Mouse (Mus musculus) neural tube, embryonic 14.5 days (tissue): ENCODE data around the gene Foxo4. TPM values are rescaled to one million over a fixed set of nuclear protein-coding genes. Genes with fewer than 3 reads are reported as not detected.

ENCODE experiments used
- ATAC-seq: fragments of 200-750 bp; cut with Nextera tagmentation; 2 replicates; pipeline ENCODE4 v1.8.0; 2017; ENCODE audit warnings: low read depth, mild to moderate bottlenecking, moderate TSS enrichment, moderate library complexity
- H3K27ac ChIP-seq: fragments of 300-500 bp; sonication (generic); 2 replicates; pipeline ENCODE4 v1.5.1; 2014; ENCODE audit warnings: low read depth, mild to moderate bottlenecking, control low read depth, low read length, moderate library complexity, mixed read lengths
- H3K27me3 ChIP-seq: fragments of 300-500 bp; sonication (generic); 2 replicates; pipeline ENCODE4 v1.6.1; 2014; ENCODE audit warnings: low read length; ENCODE audit not compliant: control insufficient read depth, insufficient read depth
- H3K36me3 ChIP-seq: fragments of 300-500 bp; sonication (generic); 2 replicates; pipeline ENCODE4 v1.6.1; 2014; ENCODE audit warnings: low read length, mixed read lengths; ENCODE audit not compliant: control insufficient read depth, insufficient read depth
- H3K4me1 ChIP-seq: fragments of 300-500 bp; sonication (generic); 2 replicates; pipeline ENCODE4 v1.6.1; 2014; ENCODE audit warnings: low read length; ENCODE audit not compliant: control insufficient read depth, insufficient read depth
- H3K4me2 ChIP-seq: fragments of 300-500 bp; sonication (generic); 2 replicates; pipeline ENCODE4 v1.6.1; 2014; ENCODE audit warnings: mild to moderate bottlenecking, low read depth, low read length, control low read depth
- H3K4me3 ChIP-seq: fragments of 300-500 bp; sonication (generic); 2 replicates; pipeline ENCODE4 v1.5.1; 2014; ENCODE audit warnings: low read depth, low read length, control low read depth, mixed read lengths
- H3K9ac ChIP-seq: fragments of 300-500 bp; sonication (generic); replicated peaks from 2 replicates; pipeline ENCODE4 v1.6.1; 2014; ENCODE audit warnings: low read depth, mild to moderate bottlenecking, control low read depth, low read length, mixed read lengths
- H3K9me3 ChIP-seq: fragments of 300-500 bp; sonication (generic); 2 replicates; pipeline ENCODE4 v1.6.1; 2016; ENCODE audit warnings: low read length; ENCODE audit not compliant: control insufficient read depth
- WGBS: fragments of 180-500 bp; shearing (Covaris S2); extraction: QIAGEN DNeasy Blood & Tissue Kit; methylation state at CpG from one replicate; pipeline ENCODE4 v1.1.7; 2014; 5-methylcytosine and 5-hydroxymethylcytosine counted together
- polyA plus RNA-seq: library from polyadenylated mRNA; unstranded; fragments of >200 nt; fragmentation: Nextera tagmentation; extraction: Ambion mirVana; gene quantifications from 2 replicates; pipeline ENCODE4 v1.2.1, GENCODE M21; 2014

The Foxo4 gene
- polyA plus RNA-seq, 1 experiment from 2014 or later = 0.55 TPM

- no peak for ATAC-seq
Measured at GRCm38 (mm10) chrX:101266631-101267030, 12.3 kb downstream of the Foxo4 start.

DNA sequence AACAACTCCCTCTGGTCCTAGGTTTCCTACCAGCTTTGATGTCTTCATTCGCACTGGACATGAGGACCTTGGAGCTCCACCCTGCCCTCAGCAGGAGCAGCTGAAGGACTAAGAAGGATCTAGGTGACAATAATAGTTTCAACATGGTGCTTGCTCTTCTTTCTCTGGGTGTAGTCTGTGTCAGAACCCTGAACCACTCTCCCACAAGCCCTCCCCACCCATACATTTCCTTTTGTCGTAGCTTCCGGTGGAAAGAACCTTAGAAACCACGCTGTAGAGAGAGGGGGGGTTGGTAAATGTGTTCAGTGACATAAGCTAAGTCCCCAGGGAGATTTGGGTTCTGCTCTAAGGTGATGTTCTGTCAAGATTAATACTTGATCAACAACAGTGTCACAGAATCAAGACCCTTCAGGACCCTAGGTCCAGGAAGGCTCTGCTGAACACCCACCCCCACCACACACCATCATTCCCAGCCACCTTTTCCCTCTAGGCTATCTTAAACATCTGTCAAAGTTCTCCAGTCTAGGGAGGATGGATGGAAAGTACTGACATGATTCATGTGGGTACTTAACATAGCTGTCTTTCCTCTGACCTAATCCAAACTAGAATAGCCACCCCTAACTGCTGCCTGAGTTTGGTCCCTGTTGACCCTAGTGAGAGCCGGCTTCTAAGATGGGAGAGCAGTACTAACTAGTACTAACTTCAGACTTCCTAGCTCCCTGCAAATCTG is 13.9 kb downstream of the Foxo4 start, which contains the start of gene Il2rg:
Gene Il2rg (minus strand): TSS at position 231 of the 730 bp plus-strand sequence.
- H3K9ac ChIP-seq = no peak within 1 kb of the TSS
- H3K27ac ChIP-seq = no peak within 1 kb of the TSS
- H3K9me3 ChIP-seq = no peaks in the 10 kb centered on the region
- no peak within 1 kb of the TSS for H3K4me3 ChIP-seq
- no peaks in the 10 kb centered on the region for H3K4me1 ChIP-seq
- no peaks in the 10 kb centered on the region for H3K27me3 ChIP-seq
- no peak for ATAC-seq
- no peaks in the 10 kb centered on the region for H3K36me3 ChIP-seq
- 77% methylated on average over 5 of the region's 5 CpGs for WGBS
- H3K4me2 ChIP-seq = no peak within 1 kb of the TSS

More at GRCm38 (mm10) chrX:101266631-101267030, 12.3 kb downstream of the Foxo4 start:
- Histone ChIP-seq H3K9ac (no peak overlapping the region), H3K4me3 (no peak overlapping the region), H3K4me1 (no peaks in the 10 kb centered on the region), H3K9me3 (no peaks in the 10 kb centered on the region), H3K36me3 (no peaks in the 10 kb centered on the region), H3K27me3 (no peaks in the 10 kb centered on the region), H3K4me2 (no peak overlapping the region), H3K27ac (no peak overlapping the region)
- whole genome bisulfite sequencing = 97% methylated on average over 6 of the region's 6 CpGs

DNA sequence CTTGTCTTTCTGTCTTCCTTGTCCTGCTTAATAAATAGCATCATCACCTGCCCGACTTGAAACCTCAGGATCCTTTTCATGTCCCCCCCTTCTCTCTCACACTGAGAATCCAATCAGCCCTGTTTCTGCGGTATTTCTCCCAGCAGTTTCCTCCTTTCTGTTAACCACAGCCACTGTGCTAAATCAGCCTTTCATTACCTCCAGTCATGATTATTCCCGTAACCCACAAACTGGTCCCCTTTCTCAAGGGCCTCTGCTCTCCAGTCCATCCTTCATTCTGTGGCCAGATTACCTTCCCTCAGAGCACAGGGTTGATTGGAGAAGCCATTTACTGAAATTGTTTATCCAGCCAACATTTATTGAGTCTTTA is 14.4 kb downstream of the Foxo4 start, which contains the start of gene Gm20489:
Gene Gm20489 (minus strand): TSS at position 269 of the 370 bp plus-strand sequence.
- H3K4me1 ChIP-seq = no peaks in the 10 kb centered on the region
- no peak for ATAC-seq
- no peak within 1 kb of the TSS for H3K27ac ChIP-seq
- no peak within 1 kb of the TSS for H3K4me3 ChIP-seq
- H3K4me2 ChIP-seq = no peak within 1 kb of the TSS
- no peaks in the 10 kb centered on the region for H3K9me3 ChIP-seq
- H3K9ac ChIP-seq = no peak within 1 kb of the TSS
- H3K27me3 ChIP-seq = no peaks in the 10 kb centered on the region
- 54% methylated on average over 3 of the region's 3 CpGs for WGBS
- no peaks in the 10 kb centered on the region for H3K36me3 ChIP-seq

GRCm38 (mm10) chrX:101273410-101273809 is 19.1 kb downstream of the Foxo4 start:
- Histone ChIP-seq H3K4me3 (peak overlapping the region; percentile 41), H3K27me3 (no peaks in the 10 kb centered on the region), H3K4me1 (no peaks in the 10 kb centered on the region), H3K36me3 (no peaks in the 10 kb centered on the region; the same call in 1 of the 2 replicates), H3K9ac (no peak overlapping the region), H3K9me3 (no peaks in the 10 kb centered on the region), H3K27ac (no peak overlapping the region), H3K4me2 (peak overlapping the region; percentile 34; the same call in 1 of the 2 replicates)
- WGBS = 13% methylated on average over 6 of the region's 6 CpGs
- ATAC-seq = peak; percentile 15; the same call in 1 of the 2 replicates

GRCm38 (mm10) chrX:101273875-101274738 is 19.8 kb downstream of the Foxo4 start, which contains the start of gene Med12:
TSS of gene Med12 (plus strand) at chrX:101274030.
- WGBS = 26% methylated on average over 47 of the region's 54 CpGs

DNA sequence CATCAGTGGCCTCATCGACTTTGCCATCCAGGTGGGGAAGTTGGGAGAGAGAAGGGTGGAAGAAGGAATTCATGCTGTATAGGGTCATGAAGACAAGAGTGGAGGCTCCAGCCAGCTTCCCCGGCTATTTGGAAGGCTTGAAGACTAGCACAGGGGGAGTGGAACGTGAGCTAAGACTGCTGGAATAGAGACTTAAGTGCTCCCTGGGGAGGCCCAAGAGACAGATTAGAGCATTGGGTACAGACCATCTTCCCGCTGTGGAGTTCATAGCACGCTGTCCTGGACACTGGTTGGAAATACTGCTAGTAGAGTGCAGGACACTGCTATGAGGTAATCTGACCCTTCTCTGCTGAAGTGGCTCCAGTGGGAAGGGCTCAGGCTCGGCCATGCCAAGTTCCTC is 28.5 kb downstream of the Foxo4 start:
- H3K4me1 ChIP-seq = no peaks in the 10 kb centered on the region
- H3K36me3 ChIP-seq = peaks cover 10% of the 10 kb centered on the region
- no peak overlapping the region for H3K9ac ChIP-seq
- H3K27me3 ChIP-seq = no peaks in the 10 kb centered on the region
- no peaks in the 10 kb centered on the region for H3K9me3 ChIP-seq
- no peak for ATAC-seq
- no peak overlapping the region for H3K4me2 ChIP-seq
- no peak overlapping the region for H3K27ac ChIP-seq
- no peak overlapping the region for H3K4me3 ChIP-seq
- WGBS = 85% methylated on average over 6 of the region's 6 CpGs

More at GRCm38 (mm10) chrX:101273875-101274738, 19.8 kb downstream of the Foxo4 start, which contains the start of gene Med12:
- ATAC-seq = peak; percentile 98
- H3K27me3 ChIP-seq = no peaks in the 10 kb centered on the region
- H3K4me1 ChIP-seq = no peaks in the 10 kb centered on the region
- peak within 1 kb of the TSS; percentile 48 for H3K4me2 ChIP-seq
- no peaks in the 10 kb centered on the region; the same call in 1 of the 2 replicates for H3K36me3 ChIP-seq
- H3K9me3 ChIP-seq = no peaks in the 10 kb centered on the region
- H3K27ac ChIP-seq = peak within 1 kb of the TSS; percentile 58
- H3K4me3 ChIP-seq = peak within 1 kb of the TSS; percentile 41
- H3K9ac ChIP-seq = peak within 1 kb of the TSS; percentile 48

GRCm38 (mm10) chrX:101285534-101285933 is 31.2 kb downstream of the Foxo4 start:
- Histone ChIP-seq H3K9ac (no peak overlapping the region), H3K36me3 (peaks cover 21% of the 10 kb centered on the region), H3K27ac (no peak overlapping the region), H3K4me2 (no peak overlapping the region), H3K4me3 (no peak overlapping the region), H3K27me3 (no peaks in the 10 kb centered on the region), H3K9me3 (no peaks in the 10 kb centered on the region), H3K4me1 (no peaks in the 10 kb centered on the region)
- ATAC-seq = peak; percentile 41; the same call in 1 of the 2 replicates
- 31% methylated on average over 6 of the region's 6 CpGs for WGBS

- Histone ChIP-seq H3K9ac (no peak overlapping the region), H3K9me3 (no peaks in the 10 kb centered on the region), H3K27ac (no peak overlapping the region), H3K4me1 (no peaks in the 10 kb centered on the region), H3K36me3 (peaks cover 22% of the 10 kb centered on the region), H3K4me2 (no peak overlapping the region), H3K4me3 (no peak overlapping the region), H3K27me3 (no peaks in the 10 kb centered on the region)
- ATAC-seq = peak; percentile 4; the same call in 1 of the 2 replicates
- 94% methylated on average over 14 of the region's 14 CpGs for WGBS
Measured at GRCm38 (mm10) chrX:101285953-101286670, 31.8 kb downstream of the Foxo4 start.
